Mouse (Mus musculus) left cerebral cortex, adult 11 months (tissue): ENCODE measurements around the gene Mup6.
"Not testable (repeated sequence)": the region's sequence is repeated elsewhere in the genome, so short reads cannot be mapped to it uniquely, and the experiment has no call there.

ENCODE experiments used
- DNase-seq: peaks from one replicate; pipeline ENCODE4 v3.0.0; 2022; ENCODE audit warnings: low spot score

Gene Mup6

GRCm38 (mm10) chr4:59963405-59964344 is at the start of gene Mup6:
TSS of gene Mup6 (plus strand) at chr4:59964294.
- DNase-seq = no peak

- no peak for DNase-seq
These were observed 49.3 kb upstream of the Mup6 start, which contains the start of gene Slc46a2 for GRCm38 (mm10) chr4:59914608-59915403. TSS of gene Slc46a2 (minus strand) at chr4:59915056.

- no peak for DNase-seq
These were observed 46.1 kb upstream of the Mup6 start for GRCm38 (mm10) chr4:59917966-59918365.

GRCm38 (mm10) chr4:59925082-59925481 is 39.0 kb upstream of the Mup6 start:
- DNase-seq = no peak

GRCm38 (mm10) chr4:59927666-59928065 is 36.4 kb upstream of the Mup6 start:
- no peak for DNase-seq

- peak; percentile 57 for DNase-seq
These were observed 35.7 kb upstream of the Mup6 start for GRCm38 (mm10) chr4:59928347-59928746.

- DNase-seq = no peak
These were observed 31.4 kb upstream of the Mup6 start for GRCm38 (mm10) chr4:59932505-59933281.

GRCm38 (mm10) chr4:59937543-59937942 is 26.6 kb upstream of the Mup6 start:
- DNase-seq = no peak

DNA sequence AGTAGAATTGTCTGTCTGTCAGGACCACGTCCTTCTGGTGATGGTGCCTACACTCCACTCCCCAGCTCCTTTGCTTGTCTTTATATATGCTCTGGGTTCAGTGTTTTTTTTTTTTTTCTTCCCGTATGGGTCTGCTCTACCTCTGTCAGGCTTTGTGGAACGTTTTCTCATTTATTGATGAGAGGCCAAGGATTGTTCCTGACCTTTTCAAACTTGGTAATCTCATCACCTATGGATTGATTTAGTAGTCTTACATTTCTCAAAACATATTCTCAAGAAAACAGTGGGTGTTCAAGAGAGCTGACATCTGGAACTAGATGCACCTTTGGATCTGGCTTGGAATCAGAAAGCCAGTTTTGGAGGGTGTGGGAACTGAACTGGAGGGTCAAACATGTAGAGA is 3.5 kb upstream of the Mup6 start, which contains the start of gene Mup4:
Mup4 (minus strand) TSS at position 101 of the 400 bp plus-strand sequence.
- no peak for DNase-seq

DNA sequence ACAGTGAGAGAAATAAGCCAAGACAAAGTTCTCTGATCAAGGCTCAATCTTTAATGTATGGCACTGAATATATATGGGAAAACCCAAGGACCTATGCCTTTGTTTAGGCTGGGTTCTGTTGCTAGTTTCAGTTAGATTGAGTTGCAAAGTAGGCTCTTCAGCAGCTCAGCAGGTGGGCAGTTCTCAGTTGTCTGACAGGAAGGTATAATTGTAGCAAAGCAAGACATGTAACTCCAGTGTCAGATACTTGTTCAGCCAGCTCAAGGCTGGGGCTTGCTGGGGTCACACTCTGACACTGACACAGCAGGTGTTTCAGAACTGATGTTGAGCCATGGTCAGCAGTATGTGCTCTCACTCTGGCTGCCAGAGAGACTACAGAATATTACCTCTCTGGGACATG is 33.8 kb downstream of the Mup6 start:
- not testable (repeated sequence) for DNase-seq

DNA sequence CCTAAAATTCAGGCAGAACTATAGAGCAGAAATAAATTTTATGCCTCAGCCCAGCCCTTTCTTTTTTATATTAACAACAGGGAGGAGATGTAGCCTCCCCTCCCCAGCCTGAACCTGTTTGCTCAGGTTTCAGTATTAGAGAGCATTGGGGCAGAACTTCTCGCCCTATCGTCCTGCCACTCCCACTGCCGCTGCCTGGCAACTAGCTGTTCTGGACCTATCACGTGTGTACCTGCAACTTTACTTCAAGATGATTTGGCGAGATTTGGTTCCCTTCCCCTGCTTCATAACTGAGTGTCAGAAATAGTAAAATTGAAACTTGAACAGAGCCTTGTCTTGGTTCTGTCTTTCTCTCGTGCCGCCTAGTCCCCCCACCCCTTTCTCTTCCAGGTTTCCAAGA is 56.0 kb downstream of the Mup6 start:
- DNase-seq = not testable (repeated sequence)

- DNase-seq = not testable (repeated sequence)
These were observed 65.4 kb downstream of the Mup6 start for GRCm38 (mm10) chr4:60029334-60030111.
